Mouse (Mus musculus): ENCODE results near the gene Bcl7b. TPM values are rescaled to one million over a fixed set of nuclear protein-coding genes. Genes with fewer than 3 reads are reported as not detected.

The Bcl7b gene
- 33.6 and 54.5 TPM in 2 replicates for total RNA-seq (2014; fragmentation: Nextera tagmentation)
- total RNA-seq (2017): 23.5 and 27.9 TPM in 2 replicates
- 51.1 and 52.4 TPM in 2 replicates for polyA plus RNA-seq (2012)

- no peaks in the 10 kb centered on the region for H3K27me3 ChIP-seq (ENCODE audit: insufficient read depth, low read length)
- TF ChIP-seq TAL1 (conservative IDR thresholded peaks at IDR 0.05; ENCODE audit: low read depth, low read length): no peak
- TF ChIP-seq GATA1 (IDR thresholded peaks at IDR 0.05; ENCODE audit: borderline replicate concordance, low read length): no peak
- TF ChIP-seq GATA2 (IDR thresholded peaks at IDR 0.05; ENCODE audit: borderline replicate concordance, low read depth, low read length): no peak
- no peak; the same call in 1 of the 2 replicates for TF ChIP-seq POLR2AphosphoS5 (IDR thresholded peaks at IDR 0.05; ENCODE audit: insufficient replicate concordance, low read depth, low read length)
- TF ChIP-seq CTCF (IDR thresholded peaks at IDR 0.05; ENCODE audit: low read depth, low read length): no peak
- no peaks in the 10 kb centered on the region for H3K9me3 ChIP-seq (replicated peaks)
- ATAC-seq (ENCODE audit: extremely low read depth, insufficient number of reproducible peaks, low FRiP score, poor library complexity, severe bottlenecking) (peak; percentile 95), DNase-seq (ENCODE audit: low spot score) (peak; percentile 90)
- H3K4me1 ChIP-seq (ENCODE audit: insufficient read depth, low read depth, low read length): peaks cover 34% of the 10 kb centered on the region
- H3K4me3 ChIP-seq (ENCODE audit: low read depth, low read length): peak within 1 kb of the TSS; percentile 80
- H3K36me3 ChIP-seq (replicated peaks): peaks cover 47% of the 10 kb centered on the region
These were observed at the start of gene Bcl7b for GRCm38 (mm10) chr5:135168063-135169062. Gene Bcl7b (plus strand): TSS chr5:135168283.

GRCm38 (mm10) chr5:135118589-135119081, 49.4 kb upstream of the Bcl7b start:
- peak; percentile 57 for DNase-seq (ENCODE audit: low spot score)
- peaks cover 33% of the 10 kb centered on the region for H3K27me3 ChIP-seq (ENCODE audit: insufficient read depth, low read length)
- H3K4me3 ChIP-seq (ENCODE audit: low read depth, low read length): no peak overlapping the region; the same call in 1 of the 2 replicates
- H3K36me3 ChIP-seq (replicated peaks): no peaks in the 10 kb centered on the region
- no peak for ATAC-seq (ENCODE audit: extremely low read depth, insufficient number of reproducible peaks, low FRiP score, poor library complexity, severe bottlenecking)
- H3K4me1 ChIP-seq (ENCODE audit: insufficient read depth, low read depth, low read length): peaks cover 9% of the 10 kb centered on the region
- TF ChIP-seq CTCF (IDR thresholded peaks at IDR 0.05; ENCODE audit: low read depth, low read length) (peak; percentile 71), TAL1 (conservative IDR thresholded peaks at IDR 0.05; ENCODE audit: low read depth, low read length) (no peak)
- no peaks in the 10 kb centered on the region for H3K9me3 ChIP-seq (replicated peaks)

- Histone ChIP-seq H3K36me3 (replicated peaks) (no peaks in the 10 kb centered on the region), H3K4me3 (ENCODE audit: low read depth, low read length) (no peak overlapping the region), H3K27me3 (ENCODE audit: insufficient read depth, low read length) (peaks cover 42% of the 10 kb centered on the region), H3K4me1 (ENCODE audit: insufficient read depth, low read depth, low read length) (peaks cover 9% of the 10 kb centered on the region), H3K9me3 (replicated peaks) (no peaks in the 10 kb centered on the region)
- ATAC-seq (ENCODE audit: extremely low read depth, insufficient number of reproducible peaks, low FRiP score, poor library complexity, severe bottlenecking) (no peak), DNase-seq (ENCODE audit: low spot score) (no peak)
- no peak for TF ChIP-seq POLR2AphosphoS5 (IDR thresholded peaks at IDR 0.05; ENCODE audit: insufficient replicate concordance, low read depth, low read length)
- TF ChIP-seq GATA2 (IDR thresholded peaks at IDR 0.05; ENCODE audit: borderline replicate concordance, low read depth, low read length): no peak
These were observed 47.3 kb upstream of the Bcl7b start for GRCm38 (mm10) chr5:135120753-135121152.

DNA sequence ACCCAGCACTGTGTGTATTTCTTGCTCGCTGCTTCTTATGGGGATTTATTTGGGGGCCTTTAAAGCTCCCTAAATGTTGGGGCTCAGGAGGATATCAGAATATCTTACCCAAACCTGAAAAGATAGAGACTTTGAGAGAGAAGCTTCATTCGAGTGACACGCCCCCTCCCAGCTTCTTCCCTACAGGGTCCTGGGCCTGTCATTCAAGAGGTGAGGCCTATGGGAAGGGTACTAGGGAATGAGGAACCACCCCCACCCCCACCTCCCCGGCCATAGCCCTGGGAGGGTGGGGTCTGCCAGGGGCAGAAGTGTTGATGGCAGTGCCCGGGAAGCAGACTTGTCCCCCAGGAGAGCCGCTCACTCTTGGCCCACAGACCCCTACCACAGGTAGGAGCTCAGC, 42.0 kb upstream of the Bcl7b start:
- TF ChIP-seq POLR2AphosphoS5 (IDR thresholded peaks at IDR 0.05; ENCODE audit: insufficient replicate concordance, low read depth, low read length) (no peak), GATA2 (IDR thresholded peaks at IDR 0.05; ENCODE audit: borderline replicate concordance, low read depth, low read length) (no peak), TAL1 (conservative IDR thresholded peaks at IDR 0.05; ENCODE audit: low read depth, low read length) (no peak), GATA1 (IDR thresholded peaks at IDR 0.05; ENCODE audit: borderline replicate concordance, low read length) (no peak), CTCF (IDR thresholded peaks at IDR 0.05; ENCODE audit: low read depth, low read length) (no peak)
- Histone ChIP-seq H3K36me3 (replicated peaks) (no peaks in the 10 kb centered on the region), H3K4me3 (ENCODE audit: low read depth, low read length) (no peak overlapping the region), H3K27me3 (ENCODE audit: insufficient read depth, low read length) (peaks cover 59% of the 10 kb centered on the region), H3K9me3 (replicated peaks) (no peaks in the 10 kb centered on the region), H3K4me1 (ENCODE audit: insufficient read depth, low read depth, low read length) (no peaks in the 10 kb centered on the region; the same call in 1 of the 2 replicates)
- no peak for ATAC-seq (ENCODE audit: extremely low read depth, insufficient number of reproducible peaks, low FRiP score, poor library complexity, severe bottlenecking)
- no peak for DNase-seq (ENCODE audit: low spot score)

DNA sequence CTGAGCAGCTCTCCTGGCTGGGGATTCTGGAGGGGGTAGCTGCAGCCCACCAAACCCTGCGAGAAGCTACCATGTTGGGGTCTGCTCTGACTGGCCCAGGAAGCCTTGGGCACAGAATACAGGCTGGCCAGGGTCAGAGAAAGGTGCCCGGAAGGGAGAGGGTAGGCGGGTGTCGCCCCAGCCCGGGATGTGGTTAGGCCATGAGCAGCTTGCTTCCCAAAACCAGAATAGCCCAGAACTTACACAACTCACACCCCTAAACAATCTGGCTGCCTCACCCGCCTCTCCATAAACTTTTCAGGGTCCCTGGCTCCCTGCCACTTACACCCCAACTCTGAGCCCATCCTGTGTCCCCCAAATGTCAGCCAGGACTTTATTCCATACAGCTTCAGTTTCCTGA, 40.4 kb upstream of the Bcl7b start:
- H3K4me1 ChIP-seq (ENCODE audit: insufficient read depth, low read depth, low read length): no peaks in the 10 kb centered on the region
- no peaks in the 10 kb centered on the region for H3K36me3 ChIP-seq (replicated peaks)
- no peak overlapping the region for H3K4me3 ChIP-seq (ENCODE audit: low read depth, low read length)
- no peak for TF ChIP-seq GATA2 (IDR thresholded peaks at IDR 0.05; ENCODE audit: borderline replicate concordance, low read depth, low read length)
- TF ChIP-seq POLR2AphosphoS5 (IDR thresholded peaks at IDR 0.05; ENCODE audit: insufficient replicate concordance, low read depth, low read length): no peak
- TF ChIP-seq GATA1 (IDR thresholded peaks at IDR 0.05; ENCODE audit: borderline replicate concordance, low read length): no peak
- no peak for TF ChIP-seq CTCF (IDR thresholded peaks at IDR 0.05; ENCODE audit: low read depth, low read length)
- H3K9me3 ChIP-seq (replicated peaks): no peaks in the 10 kb centered on the region
- DNase-seq (ENCODE audit: low spot score): no peak
- no peak for ATAC-seq (ENCODE audit: extremely low read depth, insufficient number of reproducible peaks, low FRiP score, poor library complexity, severe bottlenecking)
- peaks cover 49% of the 10 kb centered on the region for H3K27me3 ChIP-seq (ENCODE audit: insufficient read depth, low read length)

DNA sequence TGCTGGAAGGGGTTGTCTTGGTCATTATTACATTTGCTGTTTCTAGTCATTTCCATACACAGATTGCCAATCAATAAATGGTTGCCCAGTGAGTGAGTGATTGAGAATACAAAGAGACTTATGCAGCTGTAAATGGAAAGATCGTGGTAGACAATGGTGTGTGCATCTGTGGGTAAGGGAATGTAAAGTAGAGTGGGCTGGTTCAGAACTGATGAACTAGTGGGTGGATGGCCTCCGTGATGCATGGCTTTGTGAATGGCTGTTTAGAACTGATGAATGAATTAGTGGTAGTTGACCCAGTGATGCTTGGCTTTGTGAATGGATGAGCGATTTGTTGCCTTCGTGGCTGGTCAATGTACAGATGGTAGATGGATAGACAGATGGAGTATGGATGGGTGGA, 38.3 kb upstream of the Bcl7b start:
- peaks cover 14% of the 10 kb centered on the region for H3K4me1 ChIP-seq (ENCODE audit: insufficient read depth, low read depth, low read length)
- DNase-seq (ENCODE audit: low spot score) (no peak), ATAC-seq (ENCODE audit: extremely low read depth, insufficient number of reproducible peaks, low FRiP score, poor library complexity, severe bottlenecking) (no peak)
- H3K4me3 ChIP-seq (ENCODE audit: low read depth, low read length): no peak overlapping the region
- peaks cover 56% of the 10 kb centered on the region for H3K27me3 ChIP-seq (ENCODE audit: insufficient read depth, low read length)
- TF ChIP-seq GATA1 (IDR thresholded peaks at IDR 0.05; ENCODE audit: borderline replicate concordance, low read length) (no peak), CTCF (IDR thresholded peaks at IDR 0.05; ENCODE audit: low read depth, low read length) (no peak), TAL1 (conservative IDR thresholded peaks at IDR 0.05; ENCODE audit: low read depth, low read length) (no peak), POLR2AphosphoS5 (IDR thresholded peaks at IDR 0.05; ENCODE audit: insufficient replicate concordance, low read depth, low read length) (no peak), GATA2 (IDR thresholded peaks at IDR 0.05; ENCODE audit: borderline replicate concordance, low read depth, low read length) (no peak)
- H3K36me3 ChIP-seq (replicated peaks): no peaks in the 10 kb centered on the region
- H3K9me3 ChIP-seq (replicated peaks): no peaks in the 10 kb centered on the region

All from G1E (cell line).